Mouse (Mus musculus): ENCODE measurements around the gene Nlrp14.
"Not testable (repeated sequence)": the region's sequence is repeated elsewhere in the genome, so short reads cannot be mapped to it uniquely, and the experiment has no call there.

The Nlrp14 gene

DNA sequence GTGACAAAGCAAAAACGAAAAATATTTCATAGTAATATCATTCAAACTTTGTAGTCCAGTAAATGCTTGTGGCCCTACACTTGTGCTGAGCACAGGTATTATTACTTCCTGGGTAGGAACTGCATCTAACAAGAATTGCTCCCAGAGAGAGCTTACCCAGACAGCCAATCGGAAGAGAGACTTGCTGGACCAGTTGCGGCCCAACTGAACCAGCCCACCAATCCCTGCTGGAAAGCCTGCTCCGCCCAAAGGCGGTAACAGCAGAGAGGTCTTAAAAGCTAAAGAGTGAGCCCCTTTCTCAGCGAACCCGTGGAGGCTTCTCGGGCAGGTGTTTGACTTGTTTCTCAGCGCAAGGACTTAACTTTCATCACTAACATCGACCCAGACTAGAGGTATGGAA lies at the start of gene Nlrp14:
TSS of gene Nlrp14 (plus strand) at position 301 of the 400 bp plus-strand sequence.
- DNase-seq = no peak

DNA sequence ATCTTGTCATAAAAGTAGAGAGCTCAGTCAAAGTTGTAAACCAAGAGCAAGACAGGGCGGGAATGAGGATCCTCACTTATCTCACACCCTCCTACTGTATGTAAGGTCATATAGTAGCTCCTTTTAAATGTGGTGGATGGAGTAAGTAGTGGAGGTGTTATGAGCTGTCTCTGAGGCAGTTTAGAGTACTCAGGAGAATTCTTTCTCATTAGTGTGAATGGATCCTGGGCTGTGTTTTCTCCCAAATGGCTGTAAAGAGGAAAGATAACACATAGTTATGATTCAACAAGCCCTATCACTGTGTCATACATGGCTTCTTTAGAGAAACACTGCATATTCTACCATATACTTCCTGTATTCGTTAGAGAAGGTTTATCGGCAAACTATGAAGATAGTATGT lies 35.8 kb upstream of the Nlrp14 start, which contains the start of gene Olfr715:
TSS of gene Olfr715 (minus strand) at position 101 of the 400 bp plus-strand sequence.
- not testable (repeated sequence) for DNase-seq

DNA sequence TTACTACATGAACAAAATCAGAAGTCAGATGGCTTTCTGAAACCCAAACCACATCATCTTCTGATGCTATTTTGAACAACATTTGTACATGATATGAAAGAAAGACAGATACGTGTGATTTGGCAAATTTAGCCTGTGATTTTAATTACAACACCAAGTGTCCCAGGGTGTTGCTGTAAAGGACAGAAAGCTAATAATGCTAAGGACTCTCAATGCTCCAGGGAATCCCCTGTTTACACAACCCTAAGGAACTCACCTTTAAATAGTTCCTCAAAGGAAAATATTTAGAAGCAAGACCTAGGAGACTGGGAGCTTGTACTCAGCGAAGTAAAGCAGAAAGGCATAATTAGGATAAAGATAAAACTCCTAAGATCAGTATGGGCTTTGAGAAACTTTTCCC lies 28.8 kb upstream of the Nlrp14 start, which contains the start of gene Olfr716:
TSS of gene Olfr716 (plus strand) at position 301 of the 400 bp plus-strand sequence.
- not testable (repeated sequence) for DNase-seq

GRCm38 (mm10) chr7:107180406-107180805 lies 13.6 kb downstream of the Nlrp14 start:
- no peak for DNase-seq

DNA sequence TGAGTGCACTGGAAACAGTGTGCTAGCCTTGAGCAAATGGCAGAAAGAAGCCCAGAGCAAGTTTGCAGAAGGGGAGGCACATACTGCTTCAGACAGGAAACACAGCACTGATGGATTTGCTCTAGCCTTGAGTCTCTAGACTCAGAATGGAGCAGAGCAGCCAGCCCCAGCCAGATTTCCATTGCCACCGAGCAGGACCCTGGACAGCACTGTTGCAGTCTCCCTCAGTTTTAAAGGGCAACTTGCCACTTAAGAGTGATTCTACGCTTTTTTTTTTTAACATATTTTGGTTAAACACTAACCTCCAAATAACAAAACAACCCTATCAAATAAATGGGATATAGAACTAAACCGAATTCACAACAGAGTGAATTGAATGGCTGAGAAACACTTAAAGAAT lies 35.0 kb downstream of the Nlrp14 start:
- DNase-seq = no peak

GRCm38 (mm10) chr7:107207843-107208242 lies 41.1 kb downstream of the Nlrp14 start:
- no peak for DNase-seq

GRCm38 (mm10) chr7:107209204-107209860 lies 42.5 kb downstream of the Nlrp14 start, which contains the start of gene Rbmxl2:
TSS of gene Rbmxl2 (plus strand) at chr7:107209445.
- no peak for DNase-seq

DNA sequence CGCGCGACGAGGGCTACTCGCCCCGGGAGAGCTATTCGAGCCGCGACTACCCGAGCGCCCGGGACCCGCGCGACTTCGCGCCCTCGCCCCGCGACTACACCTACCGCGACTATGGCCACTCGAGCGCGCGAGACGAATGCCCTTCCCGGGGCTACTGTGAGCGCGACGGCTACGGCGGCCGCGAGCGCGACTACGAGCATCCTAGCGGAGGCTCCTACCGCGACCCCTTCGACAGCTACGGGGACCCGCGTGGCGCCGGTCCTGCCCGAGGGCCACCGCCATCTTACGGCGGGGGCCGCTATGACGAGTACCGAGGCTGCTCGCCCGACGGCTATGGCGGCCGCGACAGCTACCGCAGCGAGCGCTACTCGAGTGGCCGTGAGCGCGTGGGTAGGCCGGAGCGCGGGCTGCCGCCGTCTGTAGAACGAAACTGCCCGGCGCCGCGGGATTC lies 43.4 kb downstream of the Nlrp14 start:
- DNase-seq = no peak

DNA sequence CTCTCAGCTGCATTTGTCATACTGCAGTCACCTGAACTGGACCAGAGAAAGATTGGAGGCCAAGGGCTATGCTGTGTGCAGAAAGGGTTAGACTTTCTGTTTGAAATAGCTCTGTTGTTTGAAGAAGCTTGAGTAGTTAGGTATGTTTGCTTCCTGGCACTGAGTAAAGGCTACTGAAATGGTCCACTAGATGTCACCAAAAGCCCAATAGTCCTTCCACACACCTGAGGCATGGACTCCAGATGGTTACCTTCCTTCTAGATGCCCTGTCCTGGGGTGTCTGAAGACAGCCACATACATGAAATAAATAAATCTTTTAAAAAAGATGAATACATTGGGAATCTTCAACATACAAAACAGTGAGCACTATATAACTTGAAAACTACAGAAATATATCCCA lies 48.9 kb downstream of the Nlrp14 start:
- DNase-seq = peak; percentile 66

GRCm38 (mm10) chr7:107216845-107217244 lies 50.1 kb downstream of the Nlrp14 start:
- DNase-seq = no peak

GRCm38 (mm10) chr7:107236854-107237253 lies 70.1 kb downstream of the Nlrp14 start:
- no peak for DNase-seq

- DNase-seq = peak; percentile 18
These were observed 70.7 kb downstream of the Nlrp14 start for GRCm38 (mm10) chr7:107237498-107237897.

- no peak for DNase-seq
These were observed 74.6 kb downstream of the Nlrp14 start for GRCm38 (mm10) chr7:107241371-107241883.

Measured in cerebellum, adult 9-10 months (tissue).